Mouse (Mus musculus) adrenal gland, postnatal 4 days (tissue): ENCODE measurements around the gene Serpinb1b. TPM values are rescaled to one million over a fixed set of nuclear protein-coding genes. Genes with fewer than 3 reads are reported as not detected.
"Not testable (repeated sequence)": the region's sequence is repeated elsewhere in the genome, so short reads cannot be mapped to it uniquely, and the experiment has no call there.

Experiments
- DNase-seq, 2 experiments: peaks; one replicate each; pipeline ENCODE4 v3.0.0; 2021 to 2022; ENCODE audit warnings: low spot score in 2 of 2, mixed read lengths in 2 of 2
- long read RNA-seq, 2 experiments: library from polyadenylated mRNA; stranded (forward); transcript quantifications; one replicate each; pipeline ENCODE4 v2.0.0; 2021
- total RNA-seq, 2 experiments: library from RNA; stranded (reverse); gene quantifications; 2 replicates each; pipeline ENCODE4 v1.2.3; 2021

Serpinb1b gene
- under 1 TPM; 0.42 to 0.76 TPM for total RNA-seq
- long read RNA-seq, experiment 1, result 0 reads
- long read RNA-seq, experiment 2, result 0 reads

DNA sequence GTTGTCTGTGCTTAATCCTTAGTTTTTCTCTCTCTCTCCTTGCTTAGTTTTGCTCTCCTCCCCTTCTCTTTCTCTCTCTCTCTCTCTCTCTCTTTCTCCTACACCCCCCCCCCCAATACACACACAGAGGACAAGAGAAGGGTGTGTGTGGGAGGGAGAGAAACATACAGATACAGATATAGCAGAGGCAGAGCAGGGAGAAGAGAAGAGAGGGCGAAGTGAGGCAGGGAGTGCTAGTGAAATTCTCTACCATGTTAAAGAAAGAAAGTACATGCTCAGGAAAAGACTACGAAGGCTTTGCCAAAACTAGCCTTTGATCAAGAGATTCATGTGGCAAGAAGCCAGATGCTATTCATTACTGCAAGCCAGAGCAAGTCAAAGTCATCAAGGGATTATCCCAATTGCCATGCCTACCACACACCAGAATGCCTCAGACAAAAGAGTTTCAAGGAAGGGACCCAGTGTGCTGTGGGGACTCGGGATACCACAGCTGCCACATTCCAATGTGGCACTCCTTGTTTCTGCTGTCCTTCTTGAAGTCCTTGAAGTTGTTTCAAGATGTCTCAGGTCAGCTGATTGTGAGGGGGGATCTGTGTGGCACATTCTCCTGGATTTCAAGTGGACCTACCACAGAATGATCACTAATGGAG is at the start of gene Serpinb1b:
Gene Serpinb1b (plus strand): TSS at position 520 of the 650 bp plus-strand sequence.
- DNase-seq, result no peak

DNA sequence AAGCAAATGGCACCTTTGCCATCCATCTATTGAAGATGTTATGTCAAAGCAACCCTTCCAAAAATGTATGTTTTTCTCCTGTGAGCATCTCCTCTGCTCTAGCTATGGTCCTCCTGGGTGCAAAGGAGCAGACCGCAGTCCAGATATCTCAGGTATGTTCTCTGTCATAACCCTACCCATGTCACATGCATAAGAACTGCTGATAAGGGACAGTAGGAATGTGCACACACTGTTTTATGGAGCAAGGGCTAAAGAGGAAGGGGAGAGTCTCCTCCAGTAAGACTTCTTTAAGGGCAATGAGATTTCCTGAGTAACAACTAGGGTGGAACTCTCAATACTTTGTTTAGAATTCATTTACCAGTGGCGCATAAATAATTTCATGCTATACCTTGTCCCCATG is 48.9 kb upstream of the Serpinb1b start:
- DNase-seq, result not testable (repeated sequence)

DNA sequence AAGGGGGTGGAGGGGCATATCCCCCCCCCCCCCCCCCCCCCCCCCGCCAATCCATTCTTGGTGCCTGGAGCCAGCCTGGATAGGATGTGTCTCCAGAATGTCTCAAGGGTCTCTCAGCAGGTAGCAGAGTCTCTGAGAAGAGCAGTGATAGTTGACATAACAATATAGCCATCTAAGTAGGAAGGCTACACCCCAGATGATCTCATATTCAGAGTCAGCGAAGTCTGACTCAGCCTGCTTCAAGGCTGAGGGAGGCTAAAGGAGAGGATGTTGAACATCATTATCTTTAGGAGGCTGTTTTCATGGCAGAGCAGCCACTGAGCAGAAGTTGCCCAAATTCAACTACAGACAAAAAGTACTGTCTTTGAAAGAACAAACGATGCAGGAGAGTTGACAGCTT is 48.1 kb upstream of the Serpinb1b start:
- DNase-seq, result no peak

DNA sequence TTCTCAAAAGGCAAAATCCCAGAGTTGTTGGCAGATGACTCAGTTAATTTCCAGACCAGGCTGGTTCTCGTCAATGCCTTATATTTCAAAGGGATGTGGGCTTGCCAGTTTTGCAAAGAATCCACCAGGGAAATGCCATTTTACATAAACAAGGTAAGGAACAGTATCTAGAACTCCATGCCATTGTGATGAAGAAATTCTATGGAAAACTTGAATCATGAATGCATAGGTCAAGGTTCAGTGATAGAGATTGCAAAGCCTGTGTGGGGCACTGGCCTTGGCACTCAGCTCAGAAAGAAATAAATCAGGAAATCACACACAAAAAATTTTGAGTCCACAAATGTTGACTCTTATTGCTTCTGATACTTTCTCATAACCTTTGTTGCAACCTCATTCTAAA is 42.9 kb upstream of the Serpinb1b start:
- DNase-seq, result no peak

DNA sequence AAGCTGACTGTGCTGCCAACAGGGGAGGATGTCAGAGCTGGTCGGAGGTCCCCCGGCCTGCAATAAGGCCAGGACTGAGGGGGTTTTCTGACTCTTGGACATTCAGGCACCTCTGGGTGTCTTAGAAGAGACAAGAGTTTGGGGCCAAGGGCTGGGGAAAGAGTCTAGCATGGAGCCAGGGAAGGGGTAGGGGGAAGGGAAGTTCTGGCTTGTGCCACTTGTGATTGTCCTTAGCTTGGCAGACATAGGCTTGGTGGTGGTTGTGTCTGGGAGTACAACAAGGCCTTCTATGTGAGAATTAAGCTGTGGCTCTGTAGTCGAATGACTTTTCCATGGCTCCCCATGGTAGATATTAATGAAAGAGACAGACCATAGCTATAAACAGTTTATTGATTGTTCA is 34.8 kb upstream of the Serpinb1b start:
- no peak for DNase-seq

DNA sequence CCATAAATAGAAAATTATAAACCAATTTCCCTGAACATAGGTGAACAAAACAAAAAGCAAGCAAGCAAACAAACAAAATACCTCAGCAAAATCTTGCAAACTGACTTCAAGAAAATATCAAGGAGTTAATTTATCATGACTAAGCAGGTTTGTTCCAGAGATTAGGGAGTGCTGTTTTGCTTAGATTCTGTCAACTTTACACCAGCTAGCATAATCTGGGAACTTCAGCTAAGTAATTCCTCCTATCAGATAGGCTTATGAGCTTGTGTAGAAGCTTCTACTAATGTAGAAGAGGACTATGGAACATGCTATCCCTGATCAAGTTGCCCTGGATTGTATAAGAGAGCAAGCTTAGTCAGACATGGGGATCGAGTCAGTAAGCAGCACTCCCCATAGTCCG is 31.1 kb upstream of the Serpinb1b start:
- DNase-seq, result no peak

DNA sequence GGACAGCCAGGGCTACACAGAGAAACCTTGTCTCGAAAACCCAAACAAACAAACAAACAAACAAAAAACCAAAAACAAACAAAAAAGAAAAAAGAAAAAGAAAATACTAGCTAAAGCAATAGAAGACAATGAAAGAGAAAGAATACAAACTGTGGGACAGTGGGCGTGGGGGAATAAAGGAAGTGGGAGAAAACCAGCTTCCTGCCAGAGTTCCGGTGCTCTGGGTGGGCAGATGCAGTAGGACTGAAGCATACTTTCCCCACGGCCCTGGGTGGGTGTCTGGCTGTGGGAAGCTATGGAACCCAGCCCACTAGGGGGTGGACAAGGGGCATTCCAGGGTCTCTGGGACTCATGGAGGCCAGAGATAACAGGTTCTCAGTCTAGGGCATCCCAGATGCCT is 30.2 kb upstream of the Serpinb1b start:
- no peak for DNase-seq

DNA sequence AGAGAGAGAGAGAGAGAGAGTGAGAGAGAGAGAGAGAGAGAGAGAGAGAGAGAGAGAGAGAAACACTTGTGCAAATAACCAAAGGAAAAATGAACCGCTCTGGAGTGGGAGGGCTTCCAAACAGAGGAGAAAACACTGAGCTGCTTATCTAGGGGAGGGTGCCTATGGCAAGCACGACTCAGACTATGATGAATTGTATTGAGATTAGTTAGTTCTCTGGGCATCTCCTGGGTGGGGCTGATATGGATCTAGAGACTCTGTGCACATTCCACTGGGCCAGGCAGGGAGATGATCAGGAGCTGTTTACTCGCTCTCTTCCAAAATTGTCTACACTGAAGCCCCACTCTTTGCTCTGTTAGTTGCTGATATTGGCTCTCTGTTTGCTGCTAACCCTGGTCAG is 26.7 kb upstream of the Serpinb1b start:
- DNase-seq, result no peak

DNA sequence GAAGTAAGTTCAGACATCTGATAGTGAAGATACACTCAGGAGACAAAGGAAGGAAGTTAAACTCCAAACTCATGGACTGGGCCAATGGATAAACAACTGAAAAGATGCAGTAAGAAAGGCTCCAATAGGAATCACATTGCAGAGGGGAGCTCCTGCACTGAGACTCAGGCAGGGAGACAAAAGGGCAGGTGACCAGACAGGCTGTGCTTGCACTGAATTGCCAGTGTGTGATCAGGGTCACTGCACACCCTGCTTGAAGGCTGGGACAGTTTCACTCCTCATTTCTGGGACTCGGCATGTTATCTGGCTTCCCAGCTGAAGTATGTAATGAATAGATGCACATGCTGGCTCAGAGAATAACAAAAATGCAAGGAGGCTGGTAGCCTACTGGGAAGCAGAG is 15.3 kb upstream of the Serpinb1b start:
- no peak for DNase-seq

DNA sequence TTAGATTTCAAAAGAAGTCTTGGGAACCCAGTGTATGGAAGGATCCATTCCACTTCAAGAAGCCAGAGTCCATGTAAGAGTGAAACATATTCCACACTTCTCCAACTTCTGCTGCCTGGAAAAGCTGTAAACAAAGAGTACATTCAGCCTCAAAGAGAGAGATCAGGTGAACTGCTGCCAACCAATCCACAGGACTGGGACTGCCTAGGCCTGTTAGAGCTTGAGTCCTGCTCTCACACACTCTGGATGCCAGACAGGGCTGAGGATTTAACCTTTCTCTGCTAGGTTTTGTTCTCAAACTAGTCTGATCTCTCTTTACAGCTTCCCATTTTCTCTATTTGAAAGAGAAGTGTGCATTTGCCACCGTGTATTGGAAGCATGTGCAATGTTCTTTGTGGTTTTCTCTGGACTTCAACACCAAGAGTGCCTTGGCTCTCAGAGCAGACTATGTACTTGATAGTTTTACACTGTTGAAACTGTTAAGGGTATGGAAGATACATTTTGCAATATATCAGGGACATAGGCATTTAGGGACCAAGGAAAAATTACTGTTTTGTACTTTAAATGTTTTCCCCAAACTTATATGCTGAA is 10.9 kb upstream of the Serpinb1b start:
- DNase-seq, result no peak

DNA sequence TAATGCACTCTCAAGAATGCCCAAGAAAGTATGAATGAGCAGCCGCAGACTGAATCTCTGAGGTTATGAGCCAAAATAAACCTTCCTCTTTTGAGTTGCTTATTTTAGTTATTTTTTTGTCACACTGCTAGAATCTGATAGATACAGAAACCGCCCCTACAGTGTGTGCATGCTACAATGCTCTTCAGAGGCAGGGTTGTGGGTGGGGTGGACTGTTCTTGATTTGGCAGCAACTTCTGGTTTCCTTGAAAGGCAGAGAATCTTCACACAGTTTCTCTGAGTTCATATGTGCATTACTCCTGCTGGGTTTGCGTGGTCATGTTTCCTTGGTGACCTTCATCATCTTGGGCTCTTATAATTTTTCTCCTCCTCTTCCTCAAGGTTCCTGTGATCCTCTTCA is 10.2 kb upstream of the Serpinb1b start:
- DNase-seq, result no peak

DNA sequence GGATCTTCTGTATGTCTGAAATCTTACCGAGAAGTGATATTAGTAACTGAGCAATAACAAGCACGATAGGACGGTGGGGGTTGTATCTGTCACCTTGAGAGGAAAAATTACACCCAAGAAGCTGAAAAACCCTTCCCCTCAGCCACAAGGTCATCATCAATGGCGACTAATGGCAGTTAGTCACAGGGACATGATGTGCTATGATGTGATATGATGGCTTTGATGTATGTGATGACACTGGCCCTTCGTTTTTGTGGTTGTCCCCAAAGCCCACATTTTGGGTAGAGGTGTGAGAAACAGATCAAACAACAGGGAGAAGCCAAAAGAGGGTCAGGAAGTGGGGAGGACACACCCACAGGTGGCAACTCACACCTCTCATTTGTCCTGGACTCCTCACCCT is 6.6 kb upstream of the Serpinb1b start:
- DNase-seq, result no peak

DNA sequence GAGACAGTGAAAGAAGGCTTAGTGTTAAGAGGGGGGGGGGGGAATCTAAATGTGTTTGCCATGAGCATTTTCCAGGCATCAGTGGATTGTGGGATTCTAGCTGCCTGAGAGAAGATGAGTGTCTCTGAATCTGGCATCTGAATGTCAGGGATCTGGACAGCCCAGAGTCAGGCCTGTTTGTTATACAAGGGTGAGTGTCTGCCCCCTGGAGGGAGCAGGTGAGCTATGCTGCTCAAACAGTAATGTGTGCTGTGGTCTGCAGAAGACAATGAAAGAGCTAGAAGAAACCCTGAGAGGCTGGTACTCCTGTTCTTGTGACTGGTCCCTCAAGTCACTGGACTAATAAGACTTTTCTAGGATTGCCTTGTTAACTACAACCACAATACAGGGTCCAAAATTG is 4.3 kb upstream of the Serpinb1b start:
- DNase-seq, result no peak

DNA sequence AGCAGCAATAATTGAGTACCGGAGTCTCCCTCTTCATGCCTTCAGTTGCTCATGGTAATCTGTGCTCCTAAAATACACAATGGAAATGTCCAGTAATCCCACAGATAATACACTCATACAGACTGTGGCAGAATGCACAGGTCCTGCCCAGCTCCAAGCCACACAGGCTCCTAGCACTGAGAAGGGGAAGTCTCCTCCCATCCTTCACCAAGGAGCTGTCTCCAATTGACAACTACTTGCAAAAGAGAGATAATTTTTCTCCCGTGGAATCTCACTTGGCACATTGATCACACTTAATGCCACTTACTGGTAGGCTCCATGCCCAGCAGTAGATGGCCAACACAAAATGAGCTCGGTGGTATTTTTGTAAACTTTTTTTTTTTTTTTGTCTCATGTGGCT is 2.1 kb upstream of the Serpinb1b start:
- DNase-seq, result no peak

DNA sequence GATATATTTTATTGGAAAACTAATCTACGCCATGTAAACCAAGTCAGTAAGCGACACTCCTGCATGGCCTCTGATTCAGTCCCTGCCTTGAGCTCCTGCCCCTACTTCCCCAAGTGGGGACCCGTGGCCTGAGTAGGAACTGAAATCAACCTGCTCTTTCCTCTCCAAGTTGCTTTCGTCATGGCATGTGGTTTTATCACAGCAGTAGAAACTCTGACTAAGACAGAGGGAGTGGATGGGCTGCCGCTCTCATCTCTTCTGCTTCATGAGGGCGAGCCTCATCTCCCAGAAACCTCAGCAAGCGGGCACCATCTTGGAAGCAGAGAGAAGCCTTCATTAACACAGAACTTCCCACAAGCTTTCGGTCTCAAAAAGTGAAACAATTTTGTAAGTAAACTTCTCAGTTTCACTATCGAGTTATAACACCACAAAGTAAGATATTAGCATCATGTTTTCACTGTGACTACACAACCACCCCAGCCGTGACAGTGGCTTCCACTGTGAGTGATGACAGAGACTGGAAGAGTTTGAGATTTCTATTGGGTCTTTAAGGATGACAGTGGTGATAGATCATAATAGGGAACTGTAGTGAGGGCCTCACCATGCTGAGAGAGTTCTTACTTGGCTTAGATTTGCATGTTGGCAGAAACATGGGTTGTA is 1.2 kb upstream of the Serpinb1b start:
- no peak for DNase-seq

DNA sequence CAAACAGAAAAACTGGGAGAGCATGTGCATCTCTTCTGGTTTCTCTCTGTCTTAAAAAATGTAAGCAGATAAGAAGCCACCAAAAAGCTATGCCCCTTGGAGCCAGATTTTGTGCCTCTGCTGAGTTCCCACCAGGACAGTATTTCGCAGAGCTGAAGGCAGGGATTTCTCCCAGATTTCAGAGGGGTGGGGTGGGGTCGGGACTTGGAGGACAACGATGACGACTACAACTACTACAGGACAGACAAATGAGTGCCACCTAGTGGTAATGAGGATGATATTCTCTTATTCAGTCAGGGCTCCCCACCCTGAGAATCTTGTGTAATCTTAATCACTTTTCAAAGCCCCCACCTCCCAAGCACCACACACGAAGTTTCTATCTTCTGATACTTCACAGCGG is 1.0 kb downstream of the Serpinb1b start:
- no peak for DNase-seq

DNA sequence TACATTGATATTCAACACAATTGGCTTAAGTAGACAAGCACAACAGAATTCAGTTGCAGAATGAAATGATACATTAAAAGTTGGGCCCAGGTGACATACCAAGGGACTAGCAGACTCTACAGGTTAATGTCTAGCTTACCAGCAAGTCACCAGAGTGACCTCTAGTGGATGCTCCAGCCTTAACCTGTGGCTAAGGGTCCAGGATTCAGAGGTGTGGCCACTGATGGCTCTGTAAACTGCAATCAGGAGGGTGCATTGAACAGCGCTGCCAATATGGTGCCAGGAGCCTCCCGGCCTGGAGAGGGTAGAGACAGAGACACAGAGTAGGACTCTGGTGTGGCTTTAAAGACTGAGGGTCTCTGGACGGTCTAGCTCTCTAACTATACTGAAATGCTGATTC is 2.0 kb downstream of the Serpinb1b start:
- DNase-seq, result no peak

DNA sequence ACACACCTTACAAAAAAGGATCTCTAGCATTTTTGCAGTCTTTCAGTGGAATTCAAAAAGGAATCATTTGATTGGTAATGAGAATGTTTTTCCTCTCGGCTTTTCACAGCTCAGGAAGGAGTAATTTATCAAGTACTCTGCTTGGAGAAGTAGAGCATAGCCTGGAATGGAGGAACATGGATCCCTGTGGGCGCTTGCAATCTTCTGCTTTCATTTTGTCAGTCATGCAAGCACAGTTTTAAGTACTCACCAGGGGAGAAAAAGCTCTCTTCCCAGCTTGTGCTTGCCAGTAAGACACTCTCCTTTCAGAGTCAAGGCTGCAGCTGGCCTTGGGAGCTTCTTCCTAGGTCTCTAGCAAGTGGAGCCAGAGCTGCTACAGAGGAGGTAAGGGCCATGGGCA is 5.5 kb downstream of the Serpinb1b start:
- no peak for DNase-seq

DNA sequence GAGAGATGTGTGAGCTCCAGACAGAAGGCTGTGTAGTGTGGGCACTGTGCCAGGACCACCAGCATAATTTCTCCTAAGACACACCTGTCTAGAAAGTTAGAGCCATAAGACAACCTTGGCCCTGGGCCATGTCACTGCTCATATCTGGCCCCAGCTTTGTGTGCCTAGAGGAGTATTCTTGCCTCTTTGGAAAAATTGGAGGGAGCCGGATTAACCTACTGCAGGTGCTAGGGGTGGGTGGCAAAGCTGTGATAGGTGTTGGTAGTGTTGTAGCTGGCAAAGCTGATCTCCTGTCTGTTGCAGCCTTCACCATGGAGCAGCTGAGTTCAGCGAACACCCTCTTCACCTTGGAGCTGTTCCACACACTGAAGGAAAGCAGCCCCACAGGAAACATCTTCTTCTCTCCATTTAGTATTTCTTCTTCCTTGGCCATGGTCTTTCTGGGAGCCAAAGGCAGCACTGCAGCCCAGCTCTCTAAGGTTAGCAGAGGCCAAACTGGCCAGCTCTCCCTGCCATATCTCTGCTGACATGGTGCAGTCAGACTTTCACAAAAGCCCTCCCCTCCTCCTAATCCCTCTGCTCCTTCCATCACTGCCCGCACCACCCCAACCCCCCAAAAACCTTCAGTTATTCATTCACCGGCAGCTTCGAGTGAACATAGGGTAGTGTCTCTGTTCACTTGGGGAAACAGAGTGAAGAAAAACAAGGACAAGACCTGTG is 6.8 kb downstream of the Serpinb1b start:
- DNase-seq, result no peak

DNA sequence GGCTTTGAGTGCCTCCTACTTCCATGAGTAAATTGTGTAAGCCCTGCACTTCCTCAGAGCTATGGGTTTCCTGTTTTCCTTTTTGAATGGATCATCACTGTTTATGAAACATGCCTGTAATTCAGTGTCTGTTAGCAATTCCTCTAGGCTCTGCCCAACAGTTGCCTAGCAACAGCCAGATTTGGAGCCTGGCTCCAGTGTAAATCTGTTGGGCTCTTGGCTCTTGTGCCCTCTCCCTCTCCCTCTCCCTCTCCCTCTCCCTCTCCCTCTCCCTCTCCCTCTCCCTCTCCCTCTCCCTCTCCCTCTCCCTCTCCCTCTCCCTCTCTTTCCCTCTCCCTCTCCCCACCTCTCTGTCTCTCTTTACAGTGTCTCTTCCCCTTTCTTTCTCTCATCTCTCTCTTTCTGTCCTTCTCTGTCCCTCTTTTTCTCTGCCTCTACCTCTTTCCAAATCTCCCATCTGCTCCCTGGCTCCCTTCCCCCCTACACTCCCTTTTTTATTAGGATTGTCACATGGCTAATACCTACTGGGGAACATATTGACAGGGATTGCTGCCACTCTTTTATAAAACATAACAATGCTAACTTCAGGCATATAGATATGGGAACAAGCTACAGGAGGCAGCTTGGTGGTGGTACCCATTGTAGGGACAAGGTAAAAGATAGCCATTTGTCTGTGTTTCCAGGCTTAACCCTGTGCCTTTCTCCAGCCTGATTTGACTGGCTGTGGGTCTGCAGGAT is 7.5 kb downstream of the Serpinb1b start:
- DNase-seq, result no peak

DNA sequence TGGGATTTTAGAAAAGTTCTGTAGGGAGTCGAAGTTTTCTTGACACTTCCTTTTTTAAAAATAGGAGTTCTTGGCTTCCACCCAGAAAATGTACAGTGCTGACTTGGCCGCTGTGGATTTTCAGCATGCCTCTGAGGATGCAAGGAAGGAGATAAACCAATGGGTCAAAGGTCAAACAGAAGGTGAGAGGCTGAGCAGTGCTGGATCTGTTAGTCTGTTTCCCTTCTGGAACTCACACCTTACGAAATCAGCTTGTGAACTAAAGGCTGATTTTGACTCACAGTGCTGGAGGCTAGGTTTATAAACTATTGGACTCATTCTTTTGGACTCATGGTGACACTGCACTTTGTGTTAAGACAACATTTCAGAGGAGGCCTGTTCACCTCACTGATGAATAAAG is 11.2 kb downstream of the Serpinb1b start:
- no peak for DNase-seq
